Mouse (Mus musculus) CH12.LX (cell line): ENCODE data around the gene Mms22l.

ENCODE experiments used
- BHLHE40 ChIP-seq: IDR thresholded peaks from 2 replicates; pipeline ENCODE4 v1.6.1; 2011; ENCODE audit warnings: mild to moderate bottlenecking, low read depth, low read length, improper control_type of control experiment
- CTCF ChIP-seq, 2 experiments: IDR thresholded peaks in 1 of 2; conservative IDR thresholded peaks in 1 of 2; 2 replicates each; pipeline ENCODE4 v1.5.1; 2011 to 2012; ENCODE audit warnings: low read depth in 2 of 2, low read length in 2 of 2, improper control_type of control experiment in 1 of 2, inconsistent platforms in 1 of 2, mild to moderate bottlenecking in 1 of 2, moderate library complexity in 1 of 2
- HCFC1 ChIP-seq: IDR thresholded peaks from 2 replicates; pipeline ENCODE4 v1.6.1; 2012; ENCODE audit warnings: low read depth, mild to moderate bottlenecking, inconsistent platforms, low read length, improper control_type of control experiment
- MAX ChIP-seq: IDR thresholded peaks from 2 replicates; pipeline ENCODE4 v1.6.1; 2011; ENCODE audit warnings: low read length, improper control_type of control experiment
- MXI1 ChIP-seq: IDR thresholded peaks from 2 replicates; pipeline ENCODE4 v1.6.1; 2011; ENCODE audit warnings: mild to moderate bottlenecking, low read depth, low read length, improper control_type of control experiment
- POLR2AphosphoS2 ChIP-seq: IDR thresholded peaks from 2 replicates; pipeline ENCODE4 v1.6.1; 2011; ENCODE audit warnings: low read depth, low read length, improper control_type of control experiment

DNA sequence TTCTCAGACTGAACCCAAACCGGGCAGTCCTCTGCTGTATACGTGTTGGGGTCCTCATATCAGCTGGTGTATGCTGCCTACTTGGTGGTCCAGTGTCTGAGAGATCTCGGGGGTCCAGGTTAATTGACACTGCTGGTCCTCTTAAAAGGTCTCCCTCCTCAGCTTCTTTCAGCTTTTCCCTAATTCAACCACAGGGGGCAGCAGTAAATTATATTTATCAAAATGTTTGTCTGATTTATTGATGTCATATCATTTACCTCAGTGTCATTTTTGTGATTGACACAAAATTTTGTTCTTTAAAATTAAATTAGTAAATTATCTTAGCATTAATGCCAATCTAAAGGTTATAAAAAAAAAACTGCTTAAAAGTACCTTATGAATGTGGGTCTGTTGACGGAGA, 40.7 kb downstream of the Mms22l start:
- TF ChIP-seq BHLHE40 (no peak), MXI1 (no peak), CTCF (conservative IDR thresholded peaks at IDR 0.05 in 1 of 2, IDR thresholded peaks at IDR 0.05 in 1 of 2; ENCODE audit: low read depth in 2 of 2, low read length in 2 of 2) (peak; percentile 12 to 20; a peak in 1 of 4 replicates), MAX (no peak), HCFC1 (no peak), POLR2AphosphoS2 (no peak)
